Mouse (Mus musculus) bone marrow macrophage, adult 2 months (primary cell): ENCODE measurements at regions not wholly inside any gene's neighbourhood (a gene's known extent, or its start where the extent isn't known, plus 50 kb on each side); places are given as distances from the start of the nearest gene placed in this dataset.

Experiments
- CTCF ChIP-seq: IDR thresholded peaks from 2 replicates; pipeline ENCODE4 v1.5.1; 2012; ENCODE audit warnings: low read depth, mild to moderate bottlenecking, low read length, moderate library complexity
- POLR2A ChIP-seq: IDR thresholded peaks from 2 replicates; pipeline ENCODE4 v1.6.1; 2012; ENCODE audit warnings: mild to moderate bottlenecking, low read depth, low read length, borderline replicate concordance

DNA sequence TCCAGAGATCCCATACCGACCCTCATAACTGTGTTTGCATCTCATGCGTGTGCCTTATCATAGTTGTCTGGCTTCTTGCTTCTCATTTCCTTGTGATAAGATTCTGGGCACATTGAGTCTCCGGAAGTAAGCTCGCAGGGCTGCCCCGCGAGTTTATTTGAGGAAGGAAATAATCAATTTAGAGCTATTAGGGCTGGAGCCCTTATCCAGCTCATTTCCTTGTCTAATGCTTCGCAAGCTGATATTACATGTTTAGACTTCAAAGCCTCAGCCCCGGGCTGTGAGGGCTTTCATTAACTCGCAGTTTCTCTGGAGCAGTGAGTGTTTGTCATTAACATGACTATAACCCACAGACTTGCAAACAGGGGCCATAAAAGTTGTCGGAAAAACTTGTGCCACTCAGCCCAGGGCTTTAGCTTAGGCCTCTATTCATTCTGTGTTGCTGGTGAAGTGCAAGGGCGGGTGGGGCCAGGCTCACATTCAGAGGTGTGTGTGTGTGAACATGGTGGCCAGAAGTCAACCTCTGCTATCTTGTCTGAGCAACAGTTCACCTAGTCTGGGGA lies 251.0 kb upstream of the Gm5148 start:
- no peak for TF ChIP-seq POLR2A
- no peak for TF ChIP-seq CTCF
